Mouse (Mus musculus) gastrocnemius, adult 8-10 months (tissue): ENCODE measurements around the gene F2. TPM values are rescaled to one million over a fixed set of nuclear protein-coding genes. Genes with fewer than 3 reads are reported as not detected.

Experiments
- total RNA-seq, 4 experiments: library from RNA; stranded (reverse); gene quantifications; 2 replicates each; pipeline ENCODE4 v1.2.4; 2022

Gene F2
- total RNA-seq, 4 experiments from 2014 or later: 0.19 to 0.75 TPM; not detected in 2

Other genes starting within 250 kb of the F2 start
- gene 1110051M20Rik, start 191.7 kb downstream of the F2 start, total RNA-seq: 10 to 100 TPM; 15.2 to 21.6 (median 18.8) TPM
- 1 to 10 TPM; 6.9 to 9.4 (median 9.2) TPM for gene Lrp4, start 178.9 kb downstream of the F2 start, total RNA-seq
- 10 to 100 TPM; 27.3 to 38.2 (median 34.4) TPM for gene Ckap5, start 109.7 kb downstream of the F2 start, total RNA-seq
- 1 to 10 TPM; 2.1 to 2.7 (median 2.4) TPM for gene Zfp408, start 13.4 kb upstream of the F2 start, total RNA-seq
- 1 to 10 TPM; 3.8 to 7.9 (median 4.9) TPM for gene Arhgap1, start 13.4 kb upstream of the F2 start, total RNA-seq
- 10 to 100 TPM; 33.9 to 36.1 (median 35.5) TPM for gene Atg13, start 74.2 kb upstream of the F2 start, total RNA-seq
- 1 to 10 TPM; 5.6 to 7.4 (median 6.6) TPM for gene Harbi1, start 74.4 kb upstream of the F2 start, total RNA-seq
- 10 to 100 TPM; 13.7 to 15.9 (median 14.9) TPM for gene Ambra1, start 93.7 kb upstream of the F2 start, total RNA-seq